Mouse (Mus musculus): ENCODE data around the gene Ppm1h.

- TF ChIP-seq POLR2A (IDR thresholded peaks at IDR 0.05; ENCODE audit: borderline replicate concordance, extremely low read depth, insufficient read depth, insufficient read length, poor library complexity, severe bottlenecking) (no peak), CTCF (IDR thresholded peaks at IDR 0.05; ENCODE audit: borderline replicate concordance, extremely low read depth, insufficient read depth, insufficient read length) (no peak)
Measured at GRCm38 (mm10) chr10:122739037-122739436, 60.5 kb downstream of the Ppm1h start.

Measured in brain, embryonic 14.5 days (tissue).